Mouse (Mus musculus) hindbrain, embryonic 16.5 days (tissue): ENCODE measurements around the gene Chek2. TPM values are rescaled to one million over a fixed set of nuclear protein-coding genes. Genes with fewer than 3 reads are reported as not detected.

ENCODE experiments used
- ATAC-seq: fragments of 200-750 bp; cut with Nextera tagmentation; 2 replicates; pipeline ENCODE4 v1.8.0; 2017; ENCODE audit warnings: moderate TSS enrichment, moderate library complexity
- H3K27ac ChIP-seq: fragments of 300-500 bp; sonication (generic); 2 replicates; pipeline ENCODE4 v1.5.1; 2014; ENCODE audit warnings: low read depth, mild to moderate bottlenecking, control low read depth, low read length, moderate library complexity
- H3K27me3 ChIP-seq: fragments of 300-500 bp; sonication (generic); replicated peaks from 2 replicates; pipeline ENCODE4 v1.6.1; 2014; ENCODE audit warnings: low read length; ENCODE audit not compliant: control insufficient read depth, insufficient read depth
- H3K36me3 ChIP-seq: fragments of 300-500 bp; sonication (generic); 2 replicates; pipeline ENCODE4 v1.6.1; 2014; ENCODE audit warnings: mild to moderate bottlenecking, low read length, moderate library complexity, mixed read lengths; ENCODE audit not compliant: control insufficient read depth, insufficient read depth
- H3K4me1 ChIP-seq: fragments of 300-500 bp; sonication (generic); 2 replicates; pipeline ENCODE4 v1.6.1; 2014; ENCODE audit warnings: low read depth, low read length; ENCODE audit not compliant: control insufficient read depth, insufficient read depth
- H3K4me2 ChIP-seq: fragments of 300-500 bp; sonication (generic); 2 replicates; pipeline ENCODE4 v1.6.1; 2014; ENCODE audit warnings: mild to moderate bottlenecking, low read length, control low read depth, moderate library complexity
- H3K4me3 ChIP-seq: fragments of 300-500 bp; sonication (generic); 2 replicates; pipeline ENCODE4 v1.5.1; 2014; ENCODE audit warnings: mild to moderate bottlenecking, low read length, control low read depth, moderate library complexity
- H3K9ac ChIP-seq: fragments of 300-500 bp; sonication (generic); 2 replicates; pipeline ENCODE4 v1.6.1; 2014; ENCODE audit warnings: low read depth, mild to moderate bottlenecking, control low read depth, low read length, moderate library complexity
- H3K9me3 ChIP-seq: fragments of 300-500 bp; sonication (generic); 2 replicates; pipeline ENCODE4 v1.6.1; 2014; ENCODE audit warnings: mild to moderate bottlenecking, low read length, moderate library complexity; ENCODE audit not compliant: control insufficient read depth
- WGBS: fragments of 180-500 bp; shearing (Covaris S2); extraction: QIAGEN DNeasy Blood & Tissue Kit; methylation state at CpG from one replicate; pipeline ENCODE4 v1.1.7; 2014; 5-methylcytosine and 5-hydroxymethylcytosine counted together
- polyA plus RNA-seq: library from polyadenylated mRNA; unstranded; fragments of >200 nt; fragmentation: Nextera tagmentation; extraction: Ambion mirVana; gene quantifications from 2 replicates; pipeline ENCODE4 v1.2.1, GENCODE M21; 2015

Gene Chek2
- polyA plus RNA-seq, 1 experiment from 2014 or later, result 6.2 TPM

DNA sequence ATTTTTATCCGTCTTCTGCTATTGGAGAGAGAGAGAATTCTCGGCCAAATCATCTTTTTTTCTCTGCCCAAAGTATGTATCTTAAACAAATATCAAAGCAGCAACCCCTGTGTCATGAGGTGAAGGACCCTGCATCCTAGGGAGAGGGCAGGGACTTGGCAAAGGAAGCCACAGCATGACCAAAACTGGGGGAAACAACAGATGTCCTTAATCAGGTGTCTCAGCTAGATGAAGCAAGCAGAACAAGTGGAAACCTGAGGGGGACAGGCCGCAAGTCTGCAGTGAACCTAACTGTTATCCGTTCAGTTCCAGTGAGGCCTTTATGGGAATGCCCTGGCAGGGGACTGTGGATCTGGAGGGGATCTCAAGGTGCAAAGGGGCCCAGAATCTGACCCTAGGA is 32.3 kb upstream of the Chek2 start:
- ATAC-seq, result no peak
- Histone ChIP-seq H3K27me3 (no peaks in the 10 kb centered on the region), H3K9me3 (no peaks in the 10 kb centered on the region), H3K27ac (no peak overlapping the region), H3K4me1 (peaks cover 26% of the 10 kb centered on the region), H3K4me3 (peak overlapping the region; percentile 98), H3K4me2 (peak overlapping the region; percentile 70), H3K9ac (peak overlapping the region; percentile 98), H3K36me3 (no peaks in the 10 kb centered on the region)
- WGBS, result 79% methylated on average over 4 of the region's 4 CpGs

- Histone ChIP-seq H3K9me3 (no peaks in the 10 kb centered on the region), H3K36me3 (no peaks in the 10 kb centered on the region), H3K4me3 (peak overlapping the region; percentile 98), H3K9ac (peak overlapping the region; percentile 98), H3K4me1 (peaks cover 26% of the 10 kb centered on the region), H3K27me3 (no peaks in the 10 kb centered on the region), H3K27ac (peak overlapping the region; percentile 75), H3K4me2 (peak overlapping the region; percentile 70)
- ATAC-seq, result peak; percentile 54
- WGBS, result 3% methylated on average over 14 of the region's 14 CpGs
Observed at GRCm38 (mm10) chr5:110808061-110808631, 31.6 kb upstream of the Chek2 start.

GRCm38 (mm10) chr5:110808821-110809666 is 30.7 kb upstream of the Chek2 start:
- WGBS, result under 1% methylated on average over 27 of the region's 27 CpGs
- peak; percentile 0; the same call in 1 of the 2 replicates for ATAC-seq
- H3K4me2 ChIP-seq, result peak overlapping the region; percentile 70

GRCm38 (mm10) chr5:110809667-110810325 is 30.0 kb upstream of the Chek2 start, which contains the start of gene Ulk1:
Gene Ulk1, minus strand, starts transcription at chr5:110810097.
- under 1% methylated on average over 74 of the region's 80 CpGs for WGBS
- peak within 1 kb of the TSS; percentile 85 for H3K27ac ChIP-seq
- H3K4me3 ChIP-seq, result peak within 1 kb of the TSS; percentile 98
- H3K4me2 ChIP-seq, result peak within 1 kb of the TSS; percentile 70
- H3K4me1 ChIP-seq, result peaks cover 26% of the 10 kb centered on the region
- peak within 1 kb of the TSS; percentile 98 for H3K9ac ChIP-seq
- no peaks in the 10 kb centered on the region for H3K27me3 ChIP-seq
- H3K36me3 ChIP-seq, result no peaks in the 10 kb centered on the region
- no peaks in the 10 kb centered on the region for H3K9me3 ChIP-seq
- ATAC-seq, result peak; percentile 96

More at GRCm38 (mm10) chr5:110808821-110809666, 30.7 kb upstream of the Chek2 start:
- Histone ChIP-seq H3K27ac (peak overlapping the region; percentile 85), H3K4me3 (peak overlapping the region; percentile 98), H3K9ac (peak overlapping the region; percentile 98), H3K27me3 (no peaks in the 10 kb centered on the region), H3K9me3 (no peaks in the 10 kb centered on the region), H3K4me1 (peaks cover 26% of the 10 kb centered on the region), H3K36me3 (no peaks in the 10 kb centered on the region)

GRCm38 (mm10) chr5:110824421-110824820 is 15.4 kb upstream of the Chek2 start:
- 89% methylated on average over 4 of the region's 4 CpGs for WGBS
- Histone ChIP-seq H3K27ac (no peak overlapping the region), H3K4me3 (no peak overlapping the region), H3K4me1 (no peaks in the 10 kb centered on the region), H3K4me2 (no peak overlapping the region), H3K9ac (no peak overlapping the region), H3K9me3 (no peaks in the 10 kb centered on the region), H3K27me3 (no peaks in the 10 kb centered on the region), H3K36me3 (no peaks in the 10 kb centered on the region)
- no peak for ATAC-seq

- no peak overlapping the region for H3K4me2 ChIP-seq
- WGBS, result 88% methylated on average over 8 of the region's 8 CpGs
- no peak overlapping the region for H3K9ac ChIP-seq
- no peaks in the 10 kb centered on the region for H3K4me1 ChIP-seq
- no peak overlapping the region for H3K4me3 ChIP-seq
- H3K36me3 ChIP-seq, result no peaks in the 10 kb centered on the region
- no peak for ATAC-seq
- no peaks in the 10 kb centered on the region for H3K27me3 ChIP-seq
- H3K27ac ChIP-seq, result no peak overlapping the region
- no peaks in the 10 kb centered on the region for H3K9me3 ChIP-seq
Observed at GRCm38 (mm10) chr5:110826781-110827495, 12.8 kb upstream of the Chek2 start.

- no peaks in the 10 kb centered on the region for H3K9me3 ChIP-seq
- no peak for ATAC-seq
- H3K36me3 ChIP-seq, result no peaks in the 10 kb centered on the region
- H3K4me1 ChIP-seq, result no peaks in the 10 kb centered on the region
- H3K4me2 ChIP-seq, result no peak overlapping the region
- H3K9ac ChIP-seq, result no peak overlapping the region
- H3K27me3 ChIP-seq, result no peaks in the 10 kb centered on the region
- H3K27ac ChIP-seq, result no peak overlapping the region
- no peak overlapping the region for H3K4me3 ChIP-seq
- WGBS, result 89% methylated on average over 5 of the region's 5 CpGs
Observed at GRCm38 (mm10) chr5:110827576-110827975, 12.2 kb upstream of the Chek2 start.

DNA sequence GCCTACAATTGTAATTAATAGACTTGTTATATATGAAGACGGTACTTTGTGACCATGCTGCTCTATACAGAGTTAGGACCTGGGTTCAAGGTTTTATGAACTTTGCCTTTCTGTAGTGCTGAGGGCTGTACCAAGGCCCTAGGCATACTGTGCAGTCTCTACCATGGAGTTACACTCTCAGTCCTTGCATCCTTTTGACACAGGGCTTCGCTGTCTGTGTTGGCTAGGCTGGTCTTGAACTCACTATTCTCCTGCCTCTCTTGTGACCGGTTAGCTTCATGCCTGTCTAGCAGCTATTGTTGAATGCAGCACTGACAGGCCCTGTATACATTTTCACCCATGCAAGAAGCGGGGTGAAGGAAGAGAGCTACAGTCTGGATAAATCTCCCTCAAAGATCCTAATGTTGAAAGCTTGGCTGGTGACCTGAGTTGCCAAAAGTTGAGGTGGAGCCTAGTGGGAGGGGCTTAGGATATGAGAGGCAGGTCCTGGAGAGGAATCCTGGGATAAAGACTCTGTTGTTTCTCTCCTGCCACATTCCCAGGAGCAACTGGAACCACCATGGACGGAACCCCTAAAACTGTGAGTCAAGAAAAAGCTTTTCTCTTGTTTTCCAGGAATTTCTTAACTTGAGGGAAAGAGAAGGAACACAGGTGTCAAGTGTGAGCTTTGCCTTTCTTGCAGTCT is 8.6 kb upstream of the Chek2 start:
- no peaks in the 10 kb centered on the region for H3K9me3 ChIP-seq
- no peak overlapping the region for H3K4me3 ChIP-seq
- no peak for ATAC-seq
- no peak overlapping the region for H3K27ac ChIP-seq
- no peaks in the 10 kb centered on the region for H3K4me1 ChIP-seq
- WGBS, result 90% methylated on average over 5 of the region's 5 CpGs
- no peaks in the 10 kb centered on the region for H3K27me3 ChIP-seq
- H3K36me3 ChIP-seq, result no peaks in the 10 kb centered on the region
- no peak overlapping the region for H3K9ac ChIP-seq
- H3K4me2 ChIP-seq, result no peak overlapping the region
